Mouse (Mus musculus): ENCODE results near the gene Gcnt2. TPM values are rescaled to one million over a fixed set of nuclear protein-coding genes. Genes with fewer than 3 reads are reported as not detected.

Gcnt2 gene
- total and polyA plus RNA-seq, 2 experiments from 2014 or later = 2.8 to 12.9 TPM

- 67% methylated on average over 8 of the region's 8 CpGs for WGBS
- no peak overlapping the region for H3K4me2 ChIP-seq (ENCODE audit: low read depth, low read length)
- peaks cover 16% of the 10 kb centered on the region for H3K4me1 ChIP-seq (ENCODE audit: control insufficient read depth, insufficient read depth)
- DNase-seq (ENCODE audit: low spot score) (no peak), ATAC-seq (ENCODE audit: insufficient read depth, low read depth) (no peak)
- no peak overlapping the region for H3K4me3 ChIP-seq (ENCODE audit: low read depth, low read length)
- no peak overlapping the region for H3K27ac ChIP-seq (ENCODE audit: low read depth)
- no peaks in the 10 kb centered on the region for H3K27me3 ChIP-seq (ENCODE audit: control insufficient read depth, insufficient read depth, low read length)
- H3K36me3 ChIP-seq (replicated peaks; ENCODE audit: control insufficient read depth, insufficient read depth, low read length) = no peaks in the 10 kb centered on the region
- no peak overlapping the region for H3K9ac ChIP-seq (replicated peaks; ENCODE audit: low read depth, low read length)
- TF ChIP-seq CTCF (IDR thresholded peaks at IDR 0.05; ENCODE audit: low read depth) = no peak
- no peak for TF ChIP-seq EP300 (IDR thresholded peaks at IDR 0.05; ENCODE audit: low read depth)
- H3K9me3 ChIP-seq (replicated peaks; ENCODE audit: control insufficient read depth, low read length) = no peaks in the 10 kb centered on the region
These were observed 2.8 kb upstream of the Gcnt2 start for GRCm38 (mm10) chr13:40856786-40857185.

- TF ChIP-seq CTCF (IDR thresholded peaks at IDR 0.05; ENCODE audit: low read depth) (no peak), EP300 (IDR thresholded peaks at IDR 0.05; ENCODE audit: low read depth) (no peak)
- ATAC-seq (ENCODE audit: insufficient read depth, low read depth) (no peak), DNase-seq (ENCODE audit: low spot score) (no peak)
- H3K27ac ChIP-seq (ENCODE audit: low read depth) = no peak overlapping the region
- WGBS = 62% methylated on average over 13 of the region's 13 CpGs
- no peak overlapping the region for H3K4me2 ChIP-seq (ENCODE audit: low read depth, low read length)
- no peaks in the 10 kb centered on the region for H3K9me3 ChIP-seq (replicated peaks; ENCODE audit: control insufficient read depth, low read length)
- no peaks in the 10 kb centered on the region for H3K27me3 ChIP-seq (ENCODE audit: control insufficient read depth, insufficient read depth, low read length)
- H3K4me1 ChIP-seq (ENCODE audit: control insufficient read depth, insufficient read depth) = peaks cover 16% of the 10 kb centered on the region
- no peak overlapping the region for H3K4me3 ChIP-seq (ENCODE audit: low read depth, low read length)
- no peaks in the 10 kb centered on the region for H3K36me3 ChIP-seq (replicated peaks; ENCODE audit: control insufficient read depth, insufficient read depth, low read length)
- no peak overlapping the region for H3K9ac ChIP-seq (replicated peaks; ENCODE audit: low read depth, low read length)
These were observed 2.2 kb upstream of the Gcnt2 start for GRCm38 (mm10) chr13:40857281-40857818.

GRCm38 (mm10) chr13:40859225-40859624 is 329 bp upstream of the Gcnt2 start:
- no peak for TF ChIP-seq CTCF (IDR thresholded peaks at IDR 0.05; ENCODE audit: low read depth)
- TF ChIP-seq EP300 (IDR thresholded peaks at IDR 0.05; ENCODE audit: low read depth) = no peak
- Histone ChIP-seq H3K9me3 (replicated peaks; ENCODE audit: control insufficient read depth, low read length) (no peaks in the 10 kb centered on the region), H3K36me3 (replicated peaks; ENCODE audit: control insufficient read depth, insufficient read depth, low read length) (no peaks in the 10 kb centered on the region), H3K4me3 (ENCODE audit: low read depth, low read length) (no peak overlapping the region), H3K4me2 (ENCODE audit: low read depth, low read length) (peak overlapping the region; percentile 57), H3K9ac (replicated peaks; ENCODE audit: low read depth, low read length) (0 out of 2 replicates have a peak overlapping the region, but pooled peaks have one; percentile 29), H3K4me1 (ENCODE audit: control insufficient read depth, insufficient read depth) (peaks cover 9% of the 10 kb centered on the region), H3K27me3 (ENCODE audit: control insufficient read depth, insufficient read depth, low read length) (no peaks in the 10 kb centered on the region), H3K27ac (ENCODE audit: low read depth) (peak overlapping the region; percentile 46)
- ATAC-seq (ENCODE audit: insufficient read depth, low read depth) = no peak
- WGBS = 70% methylated on average over 8 of the region's 8 CpGs
- no peak for DNase-seq (ENCODE audit: low spot score)

- H3K4me3 ChIP-seq (ENCODE audit: low read depth, low read length) = no peak overlapping the region
- DNase-seq (ENCODE audit: low spot score) = no peak
- no peaks in the 10 kb centered on the region for H3K36me3 ChIP-seq (replicated peaks; ENCODE audit: control insufficient read depth, insufficient read depth, low read length)
- no peaks in the 10 kb centered on the region for H3K9me3 ChIP-seq (replicated peaks; ENCODE audit: control insufficient read depth, low read length)
- no peak for ATAC-seq (ENCODE audit: insufficient read depth, low read depth)
- WGBS = 90% methylated on average over 9 of the region's 9 CpGs
- H3K4me1 ChIP-seq (ENCODE audit: control insufficient read depth, insufficient read depth) = peaks cover 4% of the 10 kb centered on the region; the same call in 1 of the 2 replicates
- no peak overlapping the region for H3K4me2 ChIP-seq (ENCODE audit: low read depth, low read length)
- H3K27me3 ChIP-seq (ENCODE audit: control insufficient read depth, insufficient read depth, low read length) = no peaks in the 10 kb centered on the region
- no peak overlapping the region for H3K27ac ChIP-seq (ENCODE audit: low read depth)
- TF ChIP-seq EP300 (IDR thresholded peaks at IDR 0.05; ENCODE audit: low read depth) = no peak
- TF ChIP-seq CTCF (IDR thresholded peaks at IDR 0.05; ENCODE audit: low read depth) = no peak
- H3K9ac ChIP-seq (replicated peaks; ENCODE audit: low read depth, low read length) = no peak overlapping the region
These were observed 3.5 kb downstream of the Gcnt2 start for GRCm38 (mm10) chr13:40863006-40863405.

GRCm38 (mm10) chr13:40868844-40869587 is 9.5 kb downstream of the Gcnt2 start:
- H3K27ac ChIP-seq (ENCODE audit: low read depth) = peak overlapping the region; percentile 87
- H3K4me3 ChIP-seq (ENCODE audit: low read depth, low read length) = no peak overlapping the region
- peak overlapping the region; percentile 14 for H3K4me2 ChIP-seq (ENCODE audit: low read depth, low read length)
- H3K36me3 ChIP-seq (replicated peaks; ENCODE audit: control insufficient read depth, insufficient read depth, low read length) = no peaks in the 10 kb centered on the region
- DNase-seq (ENCODE audit: low spot score) (peak; percentile 87), ATAC-seq (ENCODE audit: insufficient read depth, low read depth) (peak; percentile 90)
- 11% methylated on average over 16 of the region's 16 CpGs for WGBS
- 0 out of 2 replicates have a peak overlapping the region, but pooled peaks have one; percentile 30 for H3K9ac ChIP-seq (replicated peaks; ENCODE audit: low read depth, low read length)
- no peak for TF ChIP-seq CTCF (IDR thresholded peaks at IDR 0.05; ENCODE audit: low read depth)
- peak; percentile 56; the same call in 1 of the 2 replicates for TF ChIP-seq EP300 (IDR thresholded peaks at IDR 0.05; ENCODE audit: low read depth)
- H3K27me3 ChIP-seq (ENCODE audit: control insufficient read depth, insufficient read depth, low read length) = no peaks in the 10 kb centered on the region
- no peaks in the 10 kb centered on the region for H3K9me3 ChIP-seq (replicated peaks; ENCODE audit: control insufficient read depth, low read length)
- H3K4me1 ChIP-seq (ENCODE audit: control insufficient read depth, insufficient read depth) = peaks cover 16% of the 10 kb centered on the region

Measured in heart, postnatal 0 days (tissue).